Mouse (Mus musculus) megakaryocyte-erythroid progenitor cell, adult 5-6 weeks (primary cell): ENCODE measurements around the gene Map1lc3b. TPM values are rescaled to one million over a fixed set of nuclear protein-coding genes. Genes with fewer than 3 reads are reported as not detected.
A peak's percentile ranks its signal among the peaks of the same experiment; 100 is the strongest.

Experiments used
- ATAC-seq: replicated peaks from 2 replicates; pipeline ENCODE4 v1.8.0; 2016; ENCODE audit warnings: mild to moderate bottlenecking, inconsistent platforms; ENCODE audit not compliant: severe bottlenecking, poor library complexity, low FRiP score, low TSS enrichment
- total RNA-seq, 2 experiments: library from RNA; stranded (forward) in 1 of 2; stranded (reverse) in 1 of 2; fragments of 200-1000, 215-1000 nt in 1 of 2; fragments of >200 nt in 1 of 2; fragmentation: Nextera tagmentation in 1 of 2; gene quantifications; 2 replicates each; pipeline ENCODE4 v1.2.3; 2014 to 2017

The Map1lc3b gene
- total RNA-seq, 2 experiments from 2014 or later: 49.2 to 59.8 TPM

GRCm38 (mm10) chr8:121599842-121600241 is 9.7 kb downstream of the Map1lc3b start:
- no peak for ATAC-seq

- ATAC-seq: no peak
Measured at GRCm38 (mm10) chr8:121602411-121602810, 12.2 kb downstream of the Map1lc3b start.

GRCm38 (mm10) chr8:121602860-121603259 is 12.7 kb downstream of the Map1lc3b start:
- ATAC-seq: peak; percentile 83

GRCm38 (mm10) chr8:121603801-121604200 is 13.6 kb downstream of the Map1lc3b start:
- no peak for ATAC-seq

- ATAC-seq: no peak
Measured at GRCm38 (mm10) chr8:121607661-121608060, 17.5 kb downstream of the Map1lc3b start.

- ATAC-seq: no peak
Measured at GRCm38 (mm10) chr8:121609251-121609650, 19.1 kb downstream of the Map1lc3b start.

- no peak for ATAC-seq
Measured at GRCm38 (mm10) chr8:121609916-121610315, 19.8 kb downstream of the Map1lc3b start.

GRCm38 (mm10) chr8:121613419-121613818 is 23.3 kb downstream of the Map1lc3b start:
- ATAC-seq: no peak

- ATAC-seq: no peak
Measured at GRCm38 (mm10) chr8:121619401-121619995, 29.3 kb downstream of the Map1lc3b start.

GRCm38 (mm10) chr8:121620801-121621516 is 30.8 kb downstream of the Map1lc3b start:
- ATAC-seq: no peak

GRCm38 (mm10) chr8:121621879-121622278 is 31.7 kb downstream of the Map1lc3b start:
- ATAC-seq: no peak

- ATAC-seq: no peak
Measured at GRCm38 (mm10) chr8:121623043-121623442, 32.9 kb downstream of the Map1lc3b start.

- no peak for ATAC-seq
Measured at GRCm38 (mm10) chr8:121628681-121629080, 38.5 kb downstream of the Map1lc3b start.

GRCm38 (mm10) chr8:121631645-121632071 is 41.5 kb downstream of the Map1lc3b start:
- no peak for ATAC-seq

- no peak for ATAC-seq
Measured at GRCm38 (mm10) chr8:121632401-121632800, 42.2 kb downstream of the Map1lc3b start.

- no peak for ATAC-seq
Measured at GRCm38 (mm10) chr8:121635534-121635933, 45.4 kb downstream of the Map1lc3b start.

- no peak for ATAC-seq
Measured at GRCm38 (mm10) chr8:121636180-121636579, 46.0 kb downstream of the Map1lc3b start.

GRCm38 (mm10) chr8:121642804-121643203 is 52.6 kb downstream of the Map1lc3b start:
- no peak for ATAC-seq

GRCm38 (mm10) chr8:121643384-121643783 is 53.2 kb downstream of the Map1lc3b start:
- no peak for ATAC-seq

- ATAC-seq: no peak
Measured at GRCm38 (mm10) chr8:121647511-121648215, 57.5 kb downstream of the Map1lc3b start.
